8 mouse cellular contexts compared by ENCODE assay signal in the genomic region with DNA sequence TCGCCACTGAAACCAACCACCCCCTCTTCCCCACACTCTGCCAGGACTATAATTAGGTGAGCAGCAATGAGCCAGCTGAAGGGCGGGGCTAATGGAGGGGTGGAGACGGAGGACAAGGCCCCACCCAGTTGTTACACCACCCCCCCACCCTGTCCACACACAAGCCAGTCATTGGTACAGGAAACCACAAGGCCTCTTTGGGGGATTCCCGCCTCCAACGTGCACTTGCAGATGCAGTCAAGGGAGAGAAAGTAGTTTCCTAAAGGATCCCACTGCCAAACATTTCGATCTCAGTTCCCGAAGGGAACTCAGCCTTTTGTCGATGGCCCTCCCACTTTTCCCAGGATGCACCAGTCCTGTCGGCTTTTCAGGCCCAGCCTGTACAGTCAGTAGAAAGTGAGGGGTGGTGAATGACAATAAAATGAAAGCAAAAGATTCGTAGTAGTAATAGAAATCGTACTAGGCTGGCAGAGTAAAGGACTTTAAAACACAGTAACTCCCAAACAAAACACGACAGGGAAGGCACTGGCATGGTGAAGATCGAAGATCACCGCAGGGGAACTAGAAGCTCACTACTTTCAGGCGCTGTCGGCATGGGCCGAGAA. TPM values are rescaled to one million over a fixed set of nuclear protein-coding genes. Genes with fewer than 3 reads are reported as not detected.
A peak's percentile ranks its signal among the peaks of the same experiment; 100 is the strongest.
DNase-seq lines count a peak whose midpoint lies in the region; ATAC-seq and TF ChIP-seq lines count a peak whose summit lies in the region.

No protein-coding gene starts in this region.

- H3K4me1 ChIP-seq in liver, adult 2 months (ENCODE audit: control insufficient read depth, insufficient read depth, low read length): peaks cover 13% of the 10 kb centered on the region
- H3K4me1 ChIP-seq in stomach, postnatal 0 days (replicated peaks; ENCODE audit: control insufficient read depth, insufficient read depth): 0 out of 2 replicates have a peak, but pooled peaks cover 2% of the 10 kb centered on the region

- TF ChIP-seq CTCF in liver, adult 2 months (IDR thresholded peaks at IDR 0.05; ENCODE audit: low read depth, low read length): no peak
- no peak for TF ChIP-seq CTCF in stomach, postnatal 0 days (IDR thresholded peaks at IDR 0.05; ENCODE audit: low read depth)

- TF ChIP-seq POLR2A in liver, adult 2 months (IDR thresholded peaks at IDR 0.05; ENCODE audit: extremely low read depth, insufficient read depth, low read length): no peak

- intact Hi-C loops in gastrocnemius, postnatal 14 days (cut with DNase I; ENCODE audit: low total_unique reads): no loop called here

- no peaks in the 10 kb centered on the region for H3K27me3 ChIP-seq in liver, adult 2 months (ENCODE audit: control insufficient read depth, insufficient read depth, low read length)
- no peaks in the 10 kb centered on the region for H3K27me3 ChIP-seq in stomach, postnatal 0 days (ENCODE audit: control insufficient read depth, insufficient read depth, low read length)

- H3K4me2 ChIP-seq in stomach, postnatal 0 days (replicated peaks; ENCODE audit: low read depth): peak overlapping the region; percentile 96

- no peaks in the 10 kb centered on the region for H3K9me3 ChIP-seq in stomach, postnatal 0 days (ENCODE audit: control insufficient read depth, low read length)

- peak; percentile 46 for ATAC-seq in inflammation-experienced regulatory T-cells, adult 6 months
- ATAC-seq in stomach, postnatal 0 days (ENCODE audit: low FRiP score, low TSS enrichment): peak; percentile 52

- H3K9ac ChIP-seq in liver, adult 2 months (ENCODE audit: low read depth, low read length): peak overlapping the region; percentile 97
- H3K9ac ChIP-seq in stomach, postnatal 0 days (ENCODE audit: low read length): peak overlapping the region; percentile 94

- peaks cover 24% of the 10 kb centered on the region for H3K36me3 ChIP-seq in liver, adult 2 months (ENCODE audit: control insufficient read depth, insufficient read depth, low read length)
- H3K36me3 ChIP-seq in stomach, postnatal 0 days (ENCODE audit: control insufficient read depth, insufficient read depth, low read length): peaks cover 21% of the 10 kb centered on the region

- WGBS in liver, adult 2 months: under 1% methylated on average over 17 of the region's 17 CpGs
- under 1% methylated on average over 17 of the region's 17 CpGs for WGBS in stomach, postnatal 0 days

- no peak for TF ChIP-seq EP300 in stomach, postnatal 0 days (optimal IDR thresholded peaks at IDR 0.05)

- peak; percentile 42 for DNase-seq in right cerebral cortex, adult 18-20 months
- DNase-seq in right cerebral cortex, postnatal 36 days (ENCODE audit: low spot score in 2 of 2): no peak
- peak; percentile 66 to 84 for DNase-seq in cerebellum, postnatal 14 days
- peak; percentile 86 for DNase-seq in gastrocnemius, postnatal 14 days
- DNase-seq in liver, adult 2 months (ENCODE audit: extremely low read depth, low read depth, low spot score): peak; percentile 82
- peak; percentile 65 to 75 for DNase-seq in monocyte, adult 2 months (ENCODE audit: low read depth in 1 of 2, low spot score in 2 of 2)
- peak; percentile 94 for DNase-seq in stomach, postnatal 0 days (ENCODE audit: low spot score)

- peak overlapping the region; percentile 89 for H3K4me3 ChIP-seq in liver, adult 2 months (ENCODE audit: insufficient read depth, low read depth, low read length)
- peak overlapping the region; percentile 94 for H3K4me3 ChIP-seq in stomach, postnatal 0 days (ENCODE audit: low read depth, low read length)

- peak overlapping the region; percentile 93 for H3K27ac ChIP-seq in liver, adult 2 months (replicated peaks; ENCODE audit: insufficient read depth, low read depth, low read length)
- H3K27ac ChIP-seq in stomach, postnatal 0 days (replicated peaks): peak overlapping the region; percentile 98

- H3K79me2 ChIP-seq in liver, adult 2 months (ENCODE audit: control insufficient read depth, insufficient read depth, low read length): peaks cover 11% of the 10 kb centered on the region

RNA-seq across cellular contexts. Expression of a gene that starts 2.0 kb away (rescaled TPM):
- 100 to 1,000 TPM; 567 to 637 TPM for total RNA-seq in gastrocnemius, postnatal 14 days (2021)
- 1,000 to 10,000 TPM; 1,103 to 1,192 (median 1,160) TPM for polyA plus RNA-seq in inflammation-experienced regulatory T-cells, adult 6 months (2017; shearing (Covaris generic))
- total RNA-seq in liver, adult 2 months (2014; rRNA removed): 321 and 404 TPM in 2 replicates
- 374 and 408 TPM in 2 replicates for polyA plus RNA-seq in liver, adult 2 months (2012; rRNA removed)
- 1,169 and 1,205 TPM in 2 replicates for polyA plus RNA-seq in stomach, postnatal 0 days (2015; fragmentation: Nextera tagmentation; extraction: Ambion mirVana)

RNA-seq across cellular contexts. Expression of a gene that starts 6.1 kb away (rescaled TPM):
- 10 to 100 TPM; 21.8 to 24.2 TPM for total RNA-seq in gastrocnemius, postnatal 14 days (2021)
- 100 to 1,000 TPM in 2 of 3 experiments, 10 to 100 TPM in 1; 91.9 to 128 (median 122) TPM for polyA plus RNA-seq in inflammation-experienced regulatory T-cells, adult 6 months (2017; shearing (Covaris generic))
- 7.0 and 8.5 TPM in 2 replicates for total RNA-seq in liver, adult 2 months (2014; rRNA removed)
- 32.3 and 41.0 TPM in 2 replicates for polyA plus RNA-seq in liver, adult 2 months (2012; rRNA removed)
- 40.6 and 43.3 TPM in 2 replicates for polyA plus RNA-seq in stomach, postnatal 0 days (2015; fragmentation: Nextera tagmentation; extraction: Ambion mirVana)

RNA-seq across cellular contexts. Expression of a gene that starts 15.8 kb away (rescaled TPM):
- total RNA-seq in gastrocnemius, postnatal 14 days (2021): 1 to 10 TPM; 2.1 to 4.3 TPM
- polyA plus RNA-seq in inflammation-experienced regulatory T-cells, adult 6 months (2017; shearing (Covaris generic)): not detected
- total RNA-seq in liver, adult 2 months (2014; rRNA removed): not detected in 2 replicates
- polyA plus RNA-seq in liver, adult 2 months (2012; rRNA removed): 0.20 TPM in 1 of 2 replicates, not detected in the other
- 1.4 and 1.7 TPM in 2 replicates for polyA plus RNA-seq in stomach, postnatal 0 days (2015; fragmentation: Nextera tagmentation; extraction: Ambion mirVana)

RNA-seq across cellular contexts. Expression of a gene that starts 18.9 kb away (rescaled TPM):
- 10 to 100 TPM; 27.2 to 29.1 TPM for total RNA-seq in gastrocnemius, postnatal 14 days (2021)
- 1 to 10 TPM; 5.2 to 9.6 (median 9.0) TPM for polyA plus RNA-seq in inflammation-experienced regulatory T-cells, adult 6 months (2017; shearing (Covaris generic))
- total RNA-seq in liver, adult 2 months (2014; rRNA removed): 10.1 and 14.0 TPM in 2 replicates
- 12.6 and 20.7 TPM in 2 replicates for polyA plus RNA-seq in liver, adult 2 months (2012; rRNA removed)
- 2.3 and 3.9 TPM in 2 replicates for polyA plus RNA-seq in stomach, postnatal 0 days (2015; fragmentation: Nextera tagmentation; extraction: Ambion mirVana)

RNA-seq across cellular contexts. Expression of a gene that starts 19.0 kb away (rescaled TPM):
- under 1 TPM; 0.62 to 0.84 TPM for total RNA-seq in gastrocnemius, postnatal 14 days (2021)
- polyA plus RNA-seq in inflammation-experienced regulatory T-cells, adult 6 months (2017; shearing (Covaris generic)): under 1 TPM; 0.39 to 0.98 (median 0.63) TPM
- total RNA-seq in liver, adult 2 months (2014; rRNA removed): 0.13 and 0.18 TPM in 2 replicates
- polyA plus RNA-seq in liver, adult 2 months (2012; rRNA removed): 0.06 and 0.11 TPM in 2 replicates
- polyA plus RNA-seq in stomach, postnatal 0 days (2015; fragmentation: Nextera tagmentation; extraction: Ambion mirVana): 5.6 and 5.9 TPM in 2 replicates

Comparison
In these comparisons a context has a peak if more than half of its experiments do, and no peak if none do; other contexts are left out.
1. DNase-seq: peak in right cerebral cortex, adult 18-20 months (single experiment), cerebellum, postnatal 14 days (2 of 2), gastrocnemius, postnatal 14 days (single experiment), liver, adult 2 months (single experiment), monocyte, adult 2 months (2 of 2) and stomach, postnatal 0 days (single experiment); none in right cerebral cortex, postnatal 36 days (0 of 2).